Mouse (Mus musculus): Measurements from ENCODE around the gene Cpsf7. TPM values are rescaled to one million over a fixed set of nuclear protein-coding genes. Genes with fewer than 3 reads are reported as not detected.
"Not testable (repeated sequence)": the region's sequence is repeated elsewhere in the genome, so short reads cannot be mapped to it uniquely, and the experiment has no call there.

The Cpsf7 gene
- polyA plus RNA-seq (2017; shearing (Covaris generic)) = 10 to 100 TPM; 59.0 to 79.6 TPM

DNA sequence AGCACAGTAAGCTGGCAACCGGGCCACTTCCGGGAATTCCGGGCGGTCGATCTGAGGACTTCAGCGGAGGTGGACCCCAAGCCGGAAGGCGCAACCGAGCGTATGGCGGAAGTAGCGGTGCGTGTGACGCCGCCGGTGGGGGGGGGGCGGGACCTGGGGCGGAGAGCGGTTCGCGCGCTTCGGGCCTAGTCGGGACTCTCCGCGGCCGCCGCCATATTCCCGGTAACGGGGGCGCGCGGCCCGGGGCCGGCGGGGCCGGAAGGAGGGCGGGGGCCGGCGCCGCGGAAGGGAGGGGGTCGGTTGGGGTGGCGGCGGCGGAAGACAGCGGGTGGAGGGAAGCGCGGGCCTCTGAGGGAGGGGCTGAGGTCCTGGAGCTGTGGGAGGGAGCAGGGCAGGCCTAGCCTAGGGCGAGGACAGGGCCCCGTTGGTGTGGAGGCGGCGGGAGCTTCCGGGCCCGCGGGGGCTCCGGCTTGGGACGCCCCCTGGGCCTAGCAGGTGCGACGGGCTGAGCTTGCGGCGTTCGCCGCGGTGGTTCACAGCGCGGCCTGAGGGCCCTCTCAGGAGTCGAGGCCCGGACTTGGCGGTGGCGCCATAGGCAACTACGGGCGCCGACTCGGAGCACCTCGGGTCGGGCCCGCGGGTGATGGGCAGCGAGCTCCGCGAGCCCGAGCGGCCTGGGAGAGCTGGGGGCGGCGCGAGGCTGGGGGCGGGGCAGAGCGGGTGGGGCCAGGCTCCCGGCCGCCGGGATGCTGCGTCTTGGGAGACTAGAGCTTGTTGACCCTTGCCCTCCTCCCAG, at the start of gene Cpsf7:
TSS of gene Cpsf7 (plus strand) at position 161 of the 796 bp plus-strand sequence.
- ATAC-seq = peak; percentile 82

DNA sequence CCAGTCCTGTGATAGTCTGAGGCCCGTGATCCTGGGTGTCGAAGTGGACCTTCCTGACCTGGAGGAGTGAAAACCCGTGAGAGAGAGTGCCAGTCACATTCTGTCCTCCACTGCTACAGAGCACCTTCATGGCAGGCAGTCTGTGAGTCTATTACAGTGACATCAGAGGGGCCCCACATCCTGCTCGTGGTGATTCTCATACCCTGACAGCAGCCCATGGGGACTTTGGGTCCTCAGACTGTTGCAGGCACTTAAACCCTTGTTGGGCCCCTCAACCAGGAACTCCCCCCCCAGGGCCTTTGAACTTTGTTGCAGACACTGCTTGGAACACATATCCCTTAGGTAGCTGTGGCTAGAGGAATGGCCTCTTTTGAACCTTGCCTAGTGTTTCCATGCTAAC, 45.5 kb upstream of the Cpsf7 start:
- ATAC-seq = no peak

DNA sequence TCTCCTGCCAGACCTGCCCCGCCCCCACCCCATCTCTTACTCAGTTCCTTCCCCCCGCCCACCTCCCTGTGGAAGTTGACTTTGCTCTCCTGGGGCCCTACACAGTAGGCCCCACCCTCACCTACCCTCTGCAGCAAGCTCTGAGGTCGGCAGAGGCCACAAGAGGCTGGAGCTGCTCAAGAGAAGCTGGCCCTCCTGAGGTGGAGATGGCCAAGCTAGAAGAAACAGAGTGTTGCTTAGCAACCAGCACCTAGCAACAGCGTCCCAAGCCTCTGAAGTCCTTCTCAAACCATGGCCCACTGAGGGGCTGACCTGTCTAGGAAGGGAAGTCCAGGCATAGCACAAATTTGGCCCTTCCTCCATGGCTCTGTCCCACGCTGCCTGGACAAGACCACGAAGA, 42.4 kb upstream of the Cpsf7 start, which contains the start of gene Ppp1r32:
TSS of gene Ppp1r32 (minus strand) at position 226 of the 400 bp plus-strand sequence.
- ATAC-seq = no peak

DNA sequence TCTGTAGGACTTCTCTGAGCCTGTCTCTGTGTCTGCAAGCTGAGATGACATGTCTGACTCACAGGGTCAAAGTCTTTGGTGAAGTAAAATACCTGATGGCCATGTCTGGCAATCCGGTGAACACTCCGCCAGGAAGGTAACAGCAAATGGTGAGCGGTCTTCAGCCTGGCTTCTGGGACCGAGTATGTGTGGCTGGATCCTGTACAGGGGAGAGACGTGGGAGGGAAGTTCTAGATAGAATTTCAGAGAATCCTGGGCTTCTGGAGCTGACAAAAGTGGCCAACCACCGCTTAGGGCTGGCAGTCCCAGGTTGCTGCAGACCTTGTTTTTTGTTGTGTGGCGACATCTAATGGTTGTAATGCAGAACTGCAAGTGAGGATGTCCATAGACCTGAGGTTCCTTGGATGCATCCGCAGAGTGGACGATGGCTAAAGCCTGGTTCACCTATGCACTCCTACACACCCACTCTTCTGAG, 38.8 kb upstream of the Cpsf7 start:
- no peak for ATAC-seq

DNA sequence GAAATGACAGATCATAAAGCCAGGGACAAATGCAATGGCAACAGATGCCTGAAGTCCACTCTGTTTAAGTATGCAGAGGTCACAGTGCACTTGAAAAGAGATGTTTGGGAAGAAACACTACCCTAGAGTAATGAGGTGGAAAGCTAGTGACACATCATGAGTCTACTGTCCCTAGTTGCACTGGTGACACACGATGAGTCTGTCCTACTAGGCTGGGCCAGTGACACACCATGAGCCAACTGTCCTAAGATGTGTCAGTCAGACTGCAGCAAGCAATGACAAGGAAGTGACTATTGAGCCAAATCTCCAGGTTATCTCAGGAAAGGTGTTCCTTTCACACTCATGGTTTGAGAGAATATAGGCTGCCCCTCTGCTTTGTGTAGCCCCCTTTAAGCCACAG, 29.4 kb upstream of the Cpsf7 start:
- no peak for ATAC-seq

DNA sequence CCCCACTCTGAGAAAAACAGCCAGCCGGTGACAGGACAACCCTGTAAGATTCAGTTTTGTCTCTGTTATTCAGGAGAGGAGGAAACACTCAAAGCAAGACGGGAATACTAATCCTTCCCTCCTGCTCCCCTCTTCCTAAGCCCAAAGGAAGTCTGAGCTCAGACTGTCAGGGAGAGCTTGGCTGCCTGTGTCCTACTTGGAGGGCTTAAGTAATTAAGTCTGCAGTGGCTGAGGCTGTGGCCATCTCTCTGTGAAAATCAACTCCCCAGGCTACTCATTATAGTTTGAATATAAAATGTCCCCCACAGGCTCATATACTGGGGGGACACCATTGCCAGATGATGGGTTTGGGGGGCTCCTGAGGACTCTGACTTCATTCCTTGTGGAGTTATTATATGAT, 28.1 kb upstream of the Cpsf7 start:
- ATAC-seq = no peak

DNA sequence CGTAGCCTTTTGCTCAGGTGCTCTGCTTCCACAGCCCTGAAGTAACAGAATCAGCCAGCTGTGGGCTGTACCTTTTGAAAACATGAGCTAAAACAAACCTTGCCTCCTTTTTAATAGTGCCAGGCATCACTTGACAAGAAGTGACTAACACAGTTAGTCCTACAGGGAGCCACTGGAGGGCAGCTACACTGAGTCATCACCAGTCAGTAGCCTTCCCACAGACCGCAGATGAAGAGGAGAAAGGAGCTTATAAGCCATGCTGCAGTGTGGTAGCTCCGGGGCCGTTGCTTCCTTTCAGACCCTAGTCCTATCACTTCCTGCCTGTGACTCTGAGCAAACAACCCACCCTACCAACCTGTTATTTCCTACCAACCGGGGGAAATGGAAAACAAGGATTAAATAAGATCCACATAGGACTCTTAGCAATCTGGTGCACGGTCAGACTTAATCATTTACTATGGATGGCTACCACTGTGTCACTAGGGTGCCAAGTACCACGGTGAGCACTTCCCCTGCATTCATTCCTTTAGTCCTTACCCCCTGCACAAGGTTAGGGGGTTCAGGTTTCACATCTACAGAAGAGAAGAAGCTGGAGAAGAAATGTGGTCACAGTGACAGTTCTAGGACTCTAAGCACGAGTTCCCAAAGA, 27.4 kb upstream of the Cpsf7 start:
- no peak for ATAC-seq

DNA sequence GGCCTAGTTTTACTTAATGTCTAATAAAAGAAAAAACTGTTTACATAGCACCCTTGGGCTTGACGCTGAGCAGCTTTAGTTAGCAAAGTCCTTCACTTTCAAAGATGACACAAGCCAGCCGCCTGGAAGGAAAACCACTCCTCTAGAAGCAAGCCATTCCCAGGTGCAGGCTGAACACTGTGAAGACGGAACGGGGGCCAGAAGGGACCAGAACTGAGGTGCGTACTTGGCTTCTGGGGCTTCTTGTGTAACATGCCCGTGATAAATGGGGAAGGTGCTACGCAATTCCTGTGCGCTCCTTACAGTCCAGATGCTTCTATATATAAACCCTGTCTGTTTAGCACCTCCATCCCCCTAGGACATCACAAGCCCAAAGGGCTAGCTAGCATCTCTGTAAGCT, 24.5 kb upstream of the Cpsf7 start:
- ATAC-seq = no peak

DNA sequence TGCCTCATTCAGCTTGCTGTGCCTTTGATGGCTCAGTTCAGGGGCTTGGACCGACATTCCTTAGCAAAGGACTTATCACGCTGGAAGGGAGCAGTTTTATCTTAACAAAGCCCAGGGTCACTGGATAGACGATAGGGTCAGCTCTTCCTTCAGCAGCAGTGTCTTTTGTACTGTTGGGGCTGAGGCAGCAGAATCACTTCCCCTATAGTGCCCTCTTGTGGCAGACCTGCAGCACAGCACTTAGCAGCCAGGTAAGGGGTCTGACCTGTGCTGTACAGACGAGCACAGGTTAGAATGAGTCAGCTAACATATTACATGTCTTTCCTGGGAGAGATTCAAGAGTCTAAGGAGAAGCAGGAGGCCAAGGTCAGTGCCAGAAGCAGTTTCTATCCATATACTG, 22.5 kb upstream of the Cpsf7 start:
- peak; percentile 49 for ATAC-seq

DNA sequence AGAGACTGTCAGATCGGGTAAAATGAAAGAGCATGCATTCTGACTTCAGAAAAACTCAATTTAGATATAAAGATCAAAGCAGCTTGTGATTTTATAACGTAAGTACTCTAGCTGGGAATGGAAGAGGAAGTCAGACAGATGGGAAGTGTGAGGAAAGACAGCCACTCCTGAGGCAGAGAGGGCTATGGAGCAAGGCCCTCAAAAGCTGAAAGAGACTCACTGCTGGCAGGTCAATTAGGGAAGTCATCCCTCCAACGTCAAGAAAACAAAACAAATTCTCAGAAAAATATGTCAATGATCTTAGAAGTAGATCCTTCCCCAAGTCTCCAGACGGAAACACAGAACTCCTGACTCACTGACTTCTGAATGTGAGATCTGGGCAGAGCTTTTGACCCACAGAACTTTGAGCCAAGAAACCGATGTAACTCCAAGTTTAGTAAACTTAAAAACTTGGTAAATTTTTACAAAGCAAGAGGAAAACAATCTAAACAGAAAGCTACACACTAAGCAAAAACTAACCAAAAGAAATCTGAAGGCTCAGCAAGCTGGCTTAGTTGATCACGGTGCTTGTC, 14.2 kb upstream of the Cpsf7 start:
- no peak for ATAC-seq

DNA sequence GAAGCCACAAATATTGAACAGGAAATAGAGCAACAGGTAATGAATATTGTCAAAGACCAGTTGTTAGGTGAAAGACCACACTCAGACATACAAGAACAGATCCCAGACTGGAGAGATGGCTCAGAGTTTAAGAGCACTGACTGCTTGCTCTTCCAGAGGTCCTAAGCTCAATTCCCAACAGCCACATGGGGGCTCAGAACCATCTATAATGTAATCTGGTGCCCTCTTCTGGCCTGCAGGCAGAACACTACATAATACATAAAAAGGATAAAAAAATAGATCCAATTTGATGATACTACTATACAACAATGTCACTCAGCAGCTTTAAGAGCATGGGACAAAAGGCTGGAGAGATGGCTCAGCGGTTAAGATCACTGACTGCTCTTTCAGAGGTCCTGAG, 4.7 kb upstream of the Cpsf7 start:
- no peak for ATAC-seq

DNA sequence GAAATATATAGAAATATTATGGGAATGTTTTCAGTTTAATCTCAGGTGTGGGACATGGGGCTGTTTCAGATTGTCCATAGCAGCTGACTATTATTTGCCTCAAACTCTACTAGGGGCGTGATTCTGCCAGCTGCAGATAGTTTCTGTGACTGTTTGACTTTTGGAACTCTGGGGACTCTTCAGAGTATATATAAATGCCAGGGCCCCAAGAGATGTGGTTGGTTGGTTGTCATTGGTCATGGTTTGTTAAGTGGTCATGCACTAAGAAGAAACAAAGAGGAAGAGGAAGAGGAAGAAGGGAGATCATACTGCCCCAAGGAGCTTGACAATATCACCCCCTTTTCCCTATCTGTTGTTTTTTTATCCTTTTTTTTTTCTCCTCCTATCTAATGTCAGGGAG, 3.1 kb upstream of the Cpsf7 start:
- ATAC-seq = no peak

DNA sequence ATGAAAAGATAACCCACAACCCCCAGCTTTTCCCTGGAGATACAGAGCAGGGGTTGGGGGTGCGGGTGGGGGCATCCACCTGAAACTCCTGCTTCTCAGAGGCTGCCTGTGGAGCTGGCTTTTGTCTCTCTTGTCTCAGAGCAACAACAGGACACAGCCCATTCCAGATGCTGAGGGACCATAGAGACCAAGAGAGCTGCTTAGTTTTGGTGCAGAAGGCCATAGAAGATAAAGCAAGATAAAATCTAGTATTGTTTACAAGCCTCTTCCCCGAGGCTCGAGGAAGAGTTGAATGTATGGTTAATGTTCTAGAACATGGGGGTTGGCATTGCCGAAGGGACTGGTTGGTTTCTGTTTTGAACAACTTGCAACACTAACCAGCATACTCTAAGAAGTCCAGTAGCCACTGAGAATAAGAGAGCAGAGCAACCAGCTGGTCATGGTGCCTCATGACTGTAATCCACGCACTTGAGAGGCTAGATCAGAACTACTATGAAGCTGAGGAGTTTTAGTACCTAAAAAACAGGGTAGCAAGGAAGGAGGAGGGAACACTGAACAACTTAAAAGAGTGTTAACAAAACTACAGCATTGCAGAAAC, 1.5 kb upstream of the Cpsf7 start:
- ATAC-seq = no peak

DNA sequence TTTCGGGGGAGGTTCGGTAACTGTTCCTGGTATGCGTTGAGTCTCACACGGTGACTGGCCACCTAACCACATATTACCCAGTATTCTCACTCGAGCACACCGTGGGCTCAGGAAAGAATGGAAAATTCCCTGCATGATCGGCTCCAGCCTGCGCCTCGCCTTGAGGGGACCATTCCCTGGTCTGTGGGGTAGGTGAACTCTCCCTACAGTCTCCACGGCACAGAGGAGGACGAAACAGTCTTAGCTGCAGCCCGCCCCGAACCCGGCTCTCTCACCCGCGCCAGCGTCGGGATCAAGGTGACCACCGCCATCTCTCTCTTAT, 321 bp upstream of the Cpsf7 start:
- peak; percentile 8 for ATAC-seq

DNA sequence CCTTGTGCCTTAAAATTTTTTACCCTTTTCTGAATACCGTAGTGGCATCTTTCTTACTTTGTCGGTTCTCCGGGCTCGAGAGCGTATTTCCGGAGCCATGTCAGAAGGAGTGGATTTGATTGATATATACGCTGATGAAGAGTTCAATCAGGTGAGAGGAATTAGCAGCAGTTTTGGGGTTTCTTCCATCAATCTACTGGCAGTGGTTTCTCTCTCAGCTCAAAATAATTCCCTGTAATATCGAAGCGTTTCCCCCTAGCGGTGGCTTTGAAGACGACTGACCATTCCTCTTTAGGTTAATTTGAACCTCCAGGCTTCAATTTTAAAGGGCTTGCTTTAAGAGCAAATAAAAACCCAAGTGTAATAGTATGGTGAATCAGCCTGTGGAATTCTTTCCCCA, 844 bp downstream of the Cpsf7 start, which contains the start of gene Sdhaf2:
TSS of gene Sdhaf2 (minus strand) at position 233 of the 400 bp plus-strand sequence.
- peak; percentile 27 for ATAC-seq

DNA sequence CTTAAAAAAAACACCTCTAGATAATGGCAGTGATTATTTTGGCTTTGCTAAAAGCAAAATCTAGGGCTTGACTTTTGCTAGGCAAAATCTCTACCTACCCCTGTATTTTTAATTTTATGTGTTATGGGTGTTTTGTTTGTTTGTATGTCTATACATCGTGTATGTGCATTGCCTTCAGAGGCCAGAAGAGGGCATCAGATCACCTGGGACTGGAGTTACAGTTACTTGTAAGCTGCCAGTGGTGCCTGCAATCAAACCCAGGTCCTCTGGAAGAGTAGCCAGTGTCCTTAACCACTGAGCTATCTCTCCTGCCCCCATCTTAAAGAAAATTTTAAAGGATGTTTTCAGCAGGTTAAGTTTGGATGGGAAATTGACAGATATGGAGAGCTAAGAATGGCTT, 5.0 kb downstream of the Cpsf7 start:
- ATAC-seq = no peak

DNA sequence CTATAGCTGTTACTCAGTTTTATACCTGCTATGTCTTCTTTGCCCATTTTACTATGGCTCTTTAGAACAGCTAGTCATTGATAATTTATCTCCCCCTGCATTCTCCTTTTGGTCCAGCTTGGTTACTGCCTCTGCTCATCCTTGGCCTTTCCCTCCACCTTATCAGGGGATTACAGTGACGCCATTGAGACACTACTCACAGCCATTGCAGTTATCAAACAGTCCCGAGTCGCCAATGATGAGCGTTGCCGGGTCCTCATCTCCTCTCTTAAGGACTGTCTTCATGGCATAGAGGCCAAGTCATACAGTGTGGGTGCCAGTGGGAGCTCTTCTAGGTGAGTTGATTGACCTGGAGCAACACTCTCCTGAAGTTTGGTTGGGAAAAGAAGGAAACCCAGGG, 14.4 kb downstream of the Cpsf7 start:
- ATAC-seq = no peak

DNA sequence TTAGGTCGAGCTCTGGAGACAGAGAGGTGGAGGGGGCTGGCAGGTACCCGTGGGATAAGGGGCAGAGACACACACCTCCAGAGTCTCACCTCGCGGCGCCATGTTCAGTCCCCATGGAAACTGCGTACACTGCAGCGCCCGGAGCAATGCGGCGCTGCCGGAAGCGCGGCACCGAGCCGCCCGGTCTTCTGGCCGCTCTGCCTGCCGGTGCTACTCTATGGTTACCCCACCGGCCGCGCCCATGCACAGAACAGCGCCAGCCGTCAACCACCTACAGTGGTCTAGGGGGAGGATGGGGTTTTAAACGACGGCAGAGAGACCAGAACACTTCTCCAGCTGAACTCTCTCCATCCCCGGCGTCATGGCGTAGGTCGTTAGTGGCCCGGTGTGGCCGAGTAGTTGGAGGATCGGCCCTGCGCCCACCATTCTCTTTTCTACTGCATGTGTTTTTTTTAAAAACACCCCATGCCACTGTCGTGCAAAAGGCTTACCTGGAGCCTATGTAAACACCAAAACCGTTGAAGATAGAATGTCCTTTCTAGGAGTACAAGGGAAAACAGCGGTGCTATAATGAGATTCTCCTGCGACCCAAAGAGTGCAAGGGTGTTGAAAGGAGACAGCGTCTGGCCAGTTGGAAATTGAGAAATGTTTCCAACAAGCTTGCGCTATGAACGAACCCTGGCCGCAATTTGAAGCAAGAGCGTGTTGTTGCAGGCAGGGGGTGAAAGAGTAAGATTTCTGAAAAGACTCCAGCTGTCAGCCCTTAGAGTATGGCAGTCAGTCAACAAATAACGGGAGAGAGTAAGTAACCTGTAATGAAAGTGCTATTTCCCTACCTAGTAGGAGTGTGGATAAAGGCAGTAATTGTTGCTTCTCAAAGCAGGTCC, 30.8 kb downstream of the Cpsf7 start, which contains the start of gene Tmem216:
TSS of gene Tmem216 (minus strand) at position 615 of the 887 bp plus-strand sequence.
- ATAC-seq = peak; percentile 98

DNA sequence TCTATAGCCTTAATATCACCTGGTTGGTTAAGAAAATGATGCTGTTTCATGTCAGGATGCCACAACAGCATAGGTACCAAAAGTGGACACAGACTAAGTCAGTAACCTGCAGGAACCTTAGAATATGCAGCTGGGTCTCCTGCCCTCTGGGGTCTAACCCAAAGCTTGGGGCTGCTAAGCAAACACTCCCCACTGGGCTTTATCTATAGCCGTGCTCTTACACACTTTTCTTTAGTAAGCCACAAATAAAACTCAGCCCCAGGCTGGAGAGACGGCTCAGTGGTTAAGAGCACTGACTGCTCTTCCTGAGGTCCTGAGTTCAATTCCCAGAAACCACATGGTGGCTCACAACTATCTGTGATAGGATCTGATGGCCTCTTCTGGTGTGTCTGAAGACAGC, 31.9 kb downstream of the Cpsf7 start:
- ATAC-seq = no peak

DNA sequence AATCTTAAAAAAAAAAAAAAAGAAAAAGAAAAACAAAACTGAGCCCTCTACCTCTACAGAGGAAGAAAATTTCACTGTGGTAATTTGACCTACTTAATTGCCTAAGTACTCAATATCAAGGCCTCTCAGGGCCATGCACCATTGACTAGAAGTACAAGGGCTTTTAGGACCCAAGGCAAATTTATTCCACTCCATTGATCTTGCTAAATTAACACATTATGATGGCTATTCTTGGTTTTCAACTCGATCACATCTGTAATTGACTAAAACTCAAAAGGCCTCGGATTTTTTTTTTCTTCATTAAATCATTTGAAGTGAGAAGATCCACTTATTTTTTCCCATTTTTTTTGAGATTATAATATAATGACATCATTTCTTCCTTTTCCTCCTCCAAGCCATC, 32.4 kb downstream of the Cpsf7 start:
- ATAC-seq = no peak

DNA sequence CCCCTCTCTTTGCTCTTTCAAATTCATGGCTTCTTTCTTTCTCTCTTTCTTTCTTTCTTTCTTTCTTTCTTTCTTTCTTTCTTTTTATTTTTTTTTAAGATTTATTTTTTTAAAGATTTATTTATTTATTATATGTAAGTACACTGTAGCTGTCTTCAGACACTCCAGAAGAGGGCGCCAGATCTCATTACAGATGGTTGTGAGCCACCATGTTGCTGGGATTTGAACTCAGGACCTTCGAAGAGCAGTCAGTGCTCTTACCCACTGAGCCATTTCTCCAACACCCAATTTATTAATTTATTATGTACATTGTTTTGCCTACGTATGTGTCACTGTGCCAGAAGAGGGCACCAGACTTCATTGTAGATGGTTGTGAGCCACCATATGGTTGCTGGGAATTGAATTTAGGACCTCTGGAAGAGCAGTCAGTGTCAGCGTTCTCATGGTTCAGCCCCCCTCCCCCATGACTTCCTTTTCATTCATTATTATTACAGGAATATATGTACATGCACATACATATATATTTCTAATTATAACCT, 32.8 kb downstream of the Cpsf7 start:
- ATAC-seq = not testable (repeated sequence)

DNA sequence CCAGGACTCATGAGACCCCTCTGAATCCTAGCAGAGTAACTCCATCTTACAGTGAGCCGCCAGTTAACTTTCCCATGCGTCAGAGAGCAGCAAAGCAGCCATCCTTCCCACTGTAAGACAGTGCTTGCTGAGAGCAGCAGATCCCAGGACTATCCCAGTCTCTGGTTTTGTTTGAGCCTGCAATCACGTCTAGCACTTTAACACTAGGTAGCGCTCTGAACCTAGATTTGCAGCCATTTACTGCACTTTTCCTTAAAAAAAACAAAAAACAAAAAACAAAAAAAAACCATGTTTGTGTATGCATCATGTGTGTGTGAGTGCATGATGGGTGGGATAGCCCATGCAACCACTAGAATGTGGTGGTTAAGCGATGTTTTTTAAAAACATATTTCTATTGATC, 35.0 kb downstream of the Cpsf7 start:
- no peak for ATAC-seq

All from CD4-positive, CD25-positive, alpha-beta regulatory T cell, adult 4 months (primary cell).